8 mouse cellular contexts compared by ENCODE assay signal in genomic region chr11:30885171-30885871, GRCm38 (mm10). TPM values are rescaled to one million over a fixed set of nuclear protein-coding genes. Genes with fewer than 3 reads are reported as not detected.
A peak's percentile ranks its signal among the peaks of the same experiment; 100 is the strongest.
DNase-seq lines count a peak whose midpoint lies in the region; ATAC-seq lines count a peak whose summit lies in the region.

Gene Gpr75 (plus strand): TSS chr11:30885358.
Gene Asb3 (plus strand): TSS chr11:30885416.

- H3K4me2 ChIP-seq in hindbrain, embryonic 15.5 days = peak within 1 kb of the TSS; percentile 90

- peak within 1 kb of the TSS; percentile 95 for H3K27ac ChIP-seq in hindbrain, embryonic 15.5 days (replicated peaks)

- no peaks in the 10 kb centered on the region for H3K36me3 ChIP-seq in hindbrain, embryonic 15.5 days

- 2% methylated on average over 41 of the region's 41 CpGs for WGBS in hindbrain, embryonic 15.5 days

- H3K27me3 ChIP-seq in hindbrain, embryonic 15.5 days = no peaks in the 10 kb centered on the region

- H3K9ac ChIP-seq in hindbrain, embryonic 15.5 days = peak within 1 kb of the TSS; percentile 97

- peaks cover 9% of the 10 kb centered on the region; the same call in 1 of the 2 replicates for H3K4me1 ChIP-seq in hindbrain, embryonic 15.5 days (replicated peaks)

- ATAC-seq in hindbrain, embryonic 15.5 days (ENCODE audit: low FRiP score, low read depth) = peak; percentile 96
- no peak for ATAC-seq in CD4-positive, CD25-positive, alpha-beta regulatory T cell, adult 4 months

- H3K4me3 ChIP-seq in hindbrain, embryonic 15.5 days = peak within 1 kb of the TSS; percentile 82

- H3K9me3 ChIP-seq in hindbrain, embryonic 15.5 days = no peaks in the 10 kb centered on the region

- DNase-seq in adrenal gland, postnatal 25 days = peak; percentile 84
- peak; percentile 9 for DNase-seq in embryo, embryonic 11.5 days (ENCODE audit: low read depth, low spot score)
- peak; percentile 63 for DNase-seq in gastrocnemius, postnatal 10 days
- peak; percentile 42 for DNase-seq in left cerebral cortex, adult 11 months (ENCODE audit: low spot score)
- DNase-seq in lung, postnatal 10 days = peak; percentile 58
- peak; percentile 68 for DNase-seq in retina, embryonic 14.5 days (ENCODE audit: low spot score)

RNA-seq across cellular contexts. Expression of gene Gpr75, which starts in this region (rescaled TPM):
- 1.5 and 2.1 TPM in 2 replicates for total RNA-seq in adrenal gland, postnatal 25 days (2021)
- under 1 TPM in 1 of 2 experiments, not detected in 1; 0.07 TPM for total RNA-seq in gastrocnemius, postnatal 10 days (2021)
- 7.5 and 8.7 TPM in 2 replicates for polyA plus RNA-seq in hindbrain, embryonic 15.5 days (2015; fragmentation: Nextera tagmentation; extraction: Ambion mirVana)
- polyA plus RNA-seq in CD4-positive, CD25-positive, alpha-beta regulatory T cell, adult 4 months (2017; shearing (Covaris generic)) = not detected

RNA-seq across cellular contexts. Expression of gene Asb3, which starts in this region (rescaled TPM):
- 13.1 and 15.9 TPM in 2 replicates for total RNA-seq in adrenal gland, postnatal 25 days (2021)
- total RNA-seq in gastrocnemius, postnatal 10 days (2021) = 1 to 10 TPM; 7.6 to 8.5 TPM
- polyA plus RNA-seq in hindbrain, embryonic 15.5 days (2015; fragmentation: Nextera tagmentation; extraction: Ambion mirVana) = 30.3 and 30.5 TPM in 2 replicates
- 10 to 100 TPM; 60.6 to 67.6 TPM for polyA plus RNA-seq in CD4-positive, CD25-positive, alpha-beta regulatory T cell, adult 4 months (2017; shearing (Covaris generic))

Comparison
In these comparisons a context has a peak if more than half of its experiments do, and no peak if none do; other contexts are left out.
1. DNase-seq: peak in every context shown above with its lines; median percentile 84 in adrenal gland, postnatal 25 days; 68 in retina, embryonic 14.5 days; 63 in gastrocnemius, postnatal 10 days; 58 in lung, postnatal 10 days; 42 in left cerebral cortex, adult 11 months; 9 in embryo, embryonic 11.5 days.